Mouse (Mus musculus) 3134 (cell line): Measurements from ENCODE around the gene Bcl6.

Experiments
- DNase-seq: peaks from one replicate; pipeline ENCODE4 v3.0.0-alpha.2; 2011; ENCODE audit warnings: low spot score; ENCODE audit not compliant: insufficient read length; ENCODE audit errors: extremely low read depth

The Bcl6 gene

GRCm38 (mm10) chr16:23927301-23928114 lies 61.1 kb downstream of the Bcl6 start:
- no peak for DNase-seq

GRCm38 (mm10) chr16:23922906-23923305 lies 65.7 kb downstream of the Bcl6 start:
- DNase-seq, result no peak

GRCm38 (mm10) chr16:23921697-23922096 lies 67.0 kb downstream of the Bcl6 start:
- no peak for DNase-seq

- DNase-seq, result no peak
Observed at GRCm38 (mm10) chr16:23919418-23919817, 69.2 kb downstream of the Bcl6 start.
